Mouse (Mus musculus) E14TG2a.4 (cell line): ENCODE results near the gene Slc38a7.

ENCODE experiments used
- CTCF ChIP-seq: conservative IDR thresholded peaks from 2 replicates; pipeline ENCODE4 v1.5.1; 2014; ENCODE audit warnings: low read length
- NANOG ChIP-seq: IDR thresholded peaks from 2 replicates; pipeline ENCODE4 v1.6.1; 2014; ENCODE audit warnings: borderline replicate concordance, low read length, mixed read lengths

GRCm38 (mm10) chr8:95808631-95809030 is 44.7 kb downstream of the Slc38a7 start:
- no peak for TF ChIP-seq CTCF
- no peak for TF ChIP-seq NANOG
